Mouse (Mus musculus) embryonic facial prominence, embryonic 15.5 days (tissue): ENCODE data around the gene Zfp747. TPM values are rescaled to one million over a fixed set of nuclear protein-coding genes. Genes with fewer than 3 reads are reported as not detected.
"Not testable (repeated sequence)": the region's sequence is repeated elsewhere in the genome, so short reads cannot be mapped to it uniquely, and the experiment has no call there.

Source experiments
- ATAC-seq: fragments of 200-750 bp; cut with Nextera tagmentation; 2 replicates; pipeline ENCODE4 v1.8.0; 2017; ENCODE audit warnings: low read depth, moderate TSS enrichment; ENCODE audit not compliant: insufficient number of reproducible peaks, low FRiP score, low TSS enrichment
- H3K27ac ChIP-seq: fragments of 300-500 bp; sonication (generic); replicated peaks from 2 replicates; pipeline ENCODE4 v1.5.1; 2015; ENCODE audit warnings: mild to moderate bottlenecking, inconsistent platforms
- H3K27me3 ChIP-seq: fragments of 300-500 bp; sonication (generic); 2 replicates; pipeline ENCODE4 v1.6.1; 2015; ENCODE audit warnings: inconsistent platforms
- H3K36me3 ChIP-seq: fragments of 300-500 bp; sonication (generic); 2 replicates; pipeline ENCODE4 v1.6.1; 2015; ENCODE audit warnings: mild to moderate bottlenecking, inconsistent platforms
- H3K4me1 ChIP-seq: fragments of 300-500 bp; sonication (generic); 2 replicates; pipeline ENCODE4 v1.6.1; 2015; ENCODE audit warnings: inconsistent platforms
- H3K4me2 ChIP-seq: fragments of 300-500 bp; sonication (generic); replicated peaks from 2 replicates; pipeline ENCODE4 v1.6.1; 2015; ENCODE audit warnings: mild to moderate bottlenecking, inconsistent platforms
- H3K4me3 ChIP-seq: fragments of 300-500 bp; sonication (generic); replicated peaks from 2 replicates; pipeline ENCODE4 v1.5.1; 2015; ENCODE audit warnings: mild to moderate bottlenecking, inconsistent platforms
- H3K9ac ChIP-seq: fragments of 300-500 bp; sonication (generic); 2 replicates; pipeline ENCODE4 v1.6.1; 2015; ENCODE audit warnings: inconsistent platforms
- H3K9me3 ChIP-seq: fragments of 300-500 bp; sonication (generic); replicated peaks from 2 replicates; pipeline ENCODE4 v1.6.1; 2016; ENCODE audit warnings: inconsistent platforms
- WGBS: fragments of 180-500 bp; shearing (Covaris S2); methylation state at CpG from one replicate; pipeline ENCODE4 v1.1.7; 2015; 5-methylcytosine and 5-hydroxymethylcytosine counted together
- polyA plus RNA-seq: library from polyadenylated mRNA; unstranded; fragments of >200 nt; fragmentation: Nextera tagmentation; extraction: Ambion mirVana; gene quantifications from 2 replicates; pipeline ENCODE4 v1.2.1, GENCODE M21; 2015

The Zfp747 gene
- polyA plus RNA-seq, result 10.6 and 12.3 TPM in 2 replicates

DNA sequence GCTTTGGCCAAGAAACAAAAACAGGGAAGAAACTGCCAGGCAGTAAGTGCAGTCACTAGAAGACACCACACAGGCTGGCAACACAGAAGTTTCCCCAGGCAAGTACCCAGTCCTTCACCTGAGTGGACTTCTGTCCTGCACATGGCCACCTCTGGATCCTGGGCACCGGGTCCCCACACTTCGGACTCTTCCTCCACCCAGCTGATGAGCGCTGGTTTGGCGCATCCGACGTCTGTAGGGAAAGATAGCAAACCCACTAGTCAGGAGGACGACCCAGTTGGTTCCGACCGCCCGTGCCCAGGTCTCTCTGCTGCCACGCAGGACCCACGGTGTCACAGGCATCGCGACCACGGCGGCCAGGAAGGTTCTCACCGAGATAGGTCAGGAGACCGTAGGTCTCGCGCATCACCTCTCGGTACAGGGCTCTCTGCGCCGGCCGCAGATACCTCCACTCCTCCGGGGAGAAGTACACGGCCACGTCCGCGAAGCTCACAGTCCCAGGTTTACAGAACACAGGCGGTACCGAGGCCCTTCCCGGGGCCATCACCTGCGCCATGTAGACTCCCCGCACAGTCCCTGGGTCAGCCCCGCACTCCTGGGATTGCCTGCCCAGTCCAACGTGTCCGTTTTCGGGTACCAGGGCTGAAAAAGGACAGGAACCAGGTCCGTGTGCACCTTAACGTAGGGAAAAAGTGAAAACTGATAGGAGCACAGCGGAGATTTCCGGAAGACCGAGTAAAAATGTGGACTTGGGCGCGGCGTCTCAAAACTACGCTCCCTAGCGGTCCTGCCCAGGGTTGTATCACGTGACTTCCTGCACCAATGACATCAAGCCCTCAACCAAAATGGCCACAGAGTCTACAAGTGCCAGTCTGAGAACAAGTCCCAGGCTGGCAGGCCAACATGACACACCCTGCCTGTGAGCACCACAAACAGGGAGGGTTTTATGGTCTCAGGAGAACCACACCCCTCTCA lies at the start of gene Zfp747:
Gene Zfp747, minus strand, starts transcription at position 780 of the 975 bp plus-strand sequence.
- H3K9me3 ChIP-seq, H3K27me3 ChIP-seq, H3K4me1 ChIP-seq: not testable (repeated sequence)
- peak; percentile 92 for ATAC-seq
- peak within 1 kb of the TSS; percentile 55; the same call in 1 of the 2 replicates for H3K27ac ChIP-seq
- peaks cover 12% of the 10 kb centered on the region for H3K36me3 ChIP-seq
- peak within 1 kb of the TSS; percentile 60 for H3K9ac ChIP-seq
- WGBS, result 2% methylated on average over 49 of the region's 49 CpGs
- peak within 1 kb of the TSS; percentile 76 for H3K4me3 ChIP-seq
- peak within 1 kb of the TSS; percentile 75 for H3K4me2 ChIP-seq

DNA sequence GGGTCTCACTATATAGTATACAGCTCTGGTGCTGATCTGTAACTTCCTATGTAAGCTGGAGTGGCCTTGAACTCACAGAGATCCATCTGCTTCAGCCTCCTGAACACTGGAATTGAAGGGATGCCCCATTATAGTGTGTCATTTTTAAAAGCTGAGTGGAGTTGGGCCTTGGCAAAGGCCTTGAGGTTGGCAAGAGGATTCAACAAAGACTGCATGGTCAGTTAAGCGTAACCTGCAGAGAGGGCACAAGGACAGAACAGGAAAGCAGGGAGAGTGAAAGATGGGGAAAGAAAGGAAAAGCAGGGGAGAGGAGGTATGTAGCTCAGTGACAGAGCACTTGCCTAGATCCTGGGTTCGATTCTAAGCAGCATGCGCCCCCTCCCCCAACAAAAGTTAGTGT lies 49.4 kb upstream of the Zfp747 start:
- peaks cover 10% of the 10 kb centered on the region for H3K27me3 ChIP-seq
- no peak overlapping the region for H3K4me3 ChIP-seq
- H3K36me3 ChIP-seq, result no peaks in the 10 kb centered on the region
- H3K9me3 ChIP-seq, result no peaks in the 10 kb centered on the region
- H3K9ac ChIP-seq, result no peak overlapping the region
- no peak for ATAC-seq
- H3K4me1 ChIP-seq, result peaks cover 14% of the 10 kb centered on the region
- 85% methylated on average over 3 of the region's 3 CpGs for WGBS
- H3K27ac ChIP-seq, result no peak overlapping the region
- H3K4me2 ChIP-seq, result no peak overlapping the region

DNA sequence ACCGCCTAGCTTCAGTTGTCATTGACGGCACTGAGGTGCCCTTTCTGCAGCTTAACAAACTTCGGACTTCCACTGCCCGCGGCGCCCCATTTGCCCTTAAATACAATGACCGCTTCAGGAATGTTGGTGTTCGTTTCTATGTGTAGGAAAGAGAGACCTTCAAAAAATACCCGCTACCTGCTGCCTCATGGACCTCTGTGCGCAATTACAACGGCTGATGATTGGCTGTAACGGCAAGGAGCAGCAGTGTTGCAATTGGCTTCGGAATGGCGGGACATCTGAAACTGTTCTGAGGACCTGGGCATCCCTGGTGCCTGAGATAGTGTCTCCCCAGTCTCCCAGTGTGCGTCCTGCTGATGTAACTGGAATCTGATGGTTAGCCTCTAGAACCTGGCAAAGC lies 46.4 kb upstream of the Zfp747 start:
- peaks cover 10% of the 10 kb centered on the region for H3K36me3 ChIP-seq
- H3K4me3 ChIP-seq, result peak overlapping the region; percentile 82
- no peaks in the 10 kb centered on the region for H3K9me3 ChIP-seq
- H3K9ac ChIP-seq, result peak overlapping the region; percentile 81; the same call in 1 of the 2 replicates
- ATAC-seq, result no peak; the same call in 1 of the 2 replicates
- H3K4me2 ChIP-seq, result peak overlapping the region; percentile 93
- H3K4me1 ChIP-seq, result peaks cover 14% of the 10 kb centered on the region
- peak overlapping the region; percentile 77; the same call in 1 of the 2 replicates for H3K27ac ChIP-seq
- H3K27me3 ChIP-seq, result peaks cover 10% of the 10 kb centered on the region
- WGBS, result under 1% methylated on average over 15 of the region's 15 CpGs

DNA sequence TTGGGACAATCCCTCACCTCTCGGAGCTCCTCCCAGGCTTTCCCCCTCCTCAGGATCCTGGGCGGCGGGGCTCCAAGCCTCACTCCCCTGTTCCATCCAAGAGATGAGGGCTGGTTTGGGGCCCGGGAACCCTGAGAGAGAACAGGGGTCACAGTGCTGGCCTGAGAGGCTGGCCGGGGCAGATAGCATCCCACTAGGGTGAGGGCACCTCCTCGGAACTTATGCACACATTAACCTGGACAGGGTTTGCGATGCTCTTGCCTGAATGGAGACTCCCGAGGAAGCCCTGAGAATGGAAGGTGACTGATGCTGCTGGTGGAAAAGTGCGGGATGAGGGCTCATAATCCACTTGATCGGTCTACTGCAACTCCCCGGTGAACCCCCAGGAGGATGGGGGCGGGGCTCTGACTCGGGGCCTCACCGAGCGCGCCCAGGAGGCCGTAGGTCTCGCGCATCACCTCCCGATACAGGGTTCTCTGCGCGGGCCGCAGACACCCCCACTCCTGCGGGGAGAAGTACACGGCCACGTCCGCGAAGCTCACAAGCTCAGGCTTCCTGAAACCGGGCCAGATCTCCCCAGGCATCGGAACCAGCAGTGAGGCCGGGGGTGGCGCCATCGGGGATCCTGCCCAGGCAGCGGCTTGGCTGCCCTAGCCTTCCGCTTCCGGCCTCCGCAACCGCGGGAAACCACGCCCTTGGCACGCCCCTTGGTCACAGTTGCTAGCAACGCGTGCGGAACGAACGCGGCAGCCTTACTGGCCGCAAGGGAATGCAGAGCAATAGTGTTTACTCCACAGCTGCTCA lies 45.7 kb upstream of the Zfp747 start, which contains the start of gene Zfp688:
Gene Zfp688, minus strand, starts transcription at position 681 of the 804 bp plus-strand sequence.
- H3K9ac ChIP-seq, result peak within 1 kb of the TSS; percentile 81
- H3K4me2 ChIP-seq, result peak within 1 kb of the TSS; percentile 93
- peak within 1 kb of the TSS; percentile 77 for H3K27ac ChIP-seq
- peaks cover 10% of the 10 kb centered on the region for H3K27me3 ChIP-seq
- H3K36me3 ChIP-seq, result peaks cover 10% of the 10 kb centered on the region
- H3K4me3 ChIP-seq, result peak within 1 kb of the TSS; percentile 82
- peaks cover 14% of the 10 kb centered on the region for H3K4me1 ChIP-seq
- no peaks in the 10 kb centered on the region for H3K9me3 ChIP-seq
- WGBS, result under 1% methylated on average over 48 of the region's 48 CpGs
- peak; percentile 94 for ATAC-seq

DNA sequence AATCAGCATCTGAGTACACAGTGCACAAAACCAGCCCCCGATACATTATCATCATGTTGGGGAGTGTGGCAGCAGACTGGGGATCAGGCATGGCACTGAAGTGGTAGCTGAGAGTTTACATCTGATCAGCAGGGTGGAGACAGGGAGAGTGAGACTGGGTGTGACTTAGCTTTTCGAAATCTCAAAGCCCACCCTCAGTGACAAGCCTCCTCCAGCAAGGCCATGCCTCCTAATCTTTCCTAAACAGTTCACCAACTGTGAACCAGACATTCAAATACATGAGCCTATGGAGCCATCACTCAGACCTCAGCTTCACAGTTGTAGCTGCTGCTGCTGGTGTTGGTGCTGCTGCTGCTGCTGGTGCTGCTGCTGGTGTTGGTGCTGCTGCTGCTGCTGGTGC lies 35.6 kb upstream of the Zfp747 start:
- 75% methylated on average over 2 of the region's 2 CpGs for WGBS
- H3K4me3 ChIP-seq, result no peak overlapping the region
- H3K9ac ChIP-seq, result no peak overlapping the region
- H3K4me1 ChIP-seq, result no peaks in the 10 kb centered on the region
- H3K36me3 ChIP-seq, result no peaks in the 10 kb centered on the region
- no peak for ATAC-seq
- H3K9me3 ChIP-seq, result no peaks in the 10 kb centered on the region
- H3K4me2 ChIP-seq, result no peak overlapping the region
- no peaks in the 10 kb centered on the region for H3K27me3 ChIP-seq
- no peak overlapping the region for H3K27ac ChIP-seq

DNA sequence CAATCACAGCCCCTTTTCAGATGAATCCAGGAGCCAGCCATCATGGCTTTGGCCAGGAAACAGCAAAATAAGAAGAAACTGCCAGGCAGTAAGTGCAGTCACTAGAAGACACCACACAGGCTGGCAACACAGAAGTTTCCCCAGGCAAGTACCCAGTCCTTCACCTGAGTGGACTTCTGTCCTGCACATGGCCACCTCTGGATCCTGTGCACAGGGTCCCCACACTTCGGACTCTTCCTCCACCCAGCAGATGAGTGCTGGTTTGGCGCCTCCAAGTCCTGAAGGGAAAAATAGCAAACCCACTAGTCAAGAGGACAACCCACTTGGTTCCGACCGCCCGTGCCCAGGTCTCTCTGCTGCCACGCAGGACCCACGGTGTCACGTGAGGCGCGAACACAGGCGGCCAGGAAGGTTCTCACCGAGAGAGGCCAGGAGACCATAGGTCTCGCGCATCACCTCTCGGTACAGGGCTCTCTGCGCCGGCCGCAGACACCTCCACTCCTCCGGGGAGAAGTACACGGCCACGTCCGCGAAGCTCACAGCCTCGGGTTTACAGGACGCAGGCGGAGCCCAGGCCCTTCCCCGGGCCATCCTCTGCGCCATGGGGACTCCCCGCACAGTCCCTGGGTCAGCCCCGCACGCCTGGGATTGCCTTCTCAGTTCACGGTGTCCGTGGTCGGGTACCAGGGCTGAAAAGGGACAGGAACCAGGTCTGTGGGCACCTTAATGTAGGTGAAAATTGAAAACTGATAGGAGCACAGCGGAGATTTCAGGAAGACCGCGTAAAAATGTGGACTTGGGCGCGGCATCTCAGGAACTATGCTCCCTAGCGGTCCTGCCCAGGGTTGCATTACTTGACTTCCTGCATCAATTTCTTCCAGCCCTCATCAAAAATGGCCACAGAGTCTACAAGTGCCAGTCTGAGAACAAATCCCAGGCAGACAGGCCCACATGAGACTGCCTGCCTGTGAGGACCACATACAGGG lies 30.4 kb upstream of the Zfp747 start, which contains the start of gene Zfp764:
Gene Zfp764, minus strand, starts transcription at position 821 of the 986 bp plus-strand sequence.
- WGBS, result 5% methylated on average over 40 of the region's 40 CpGs
- H3K27me3 ChIP-seq, H3K4me1 ChIP-seq, H3K36me3 ChIP-seq, H3K9me3 ChIP-seq: not testable (repeated sequence)
- peak within 1 kb of the TSS; percentile 80 for H3K27ac ChIP-seq
- ATAC-seq, result peak; percentile 85
- peak within 1 kb of the TSS; percentile 58 for H3K4me3 ChIP-seq
- H3K4me2 ChIP-seq, result peak within 1 kb of the TSS; percentile 91
- H3K9ac ChIP-seq, result peak within 1 kb of the TSS; percentile 66

DNA sequence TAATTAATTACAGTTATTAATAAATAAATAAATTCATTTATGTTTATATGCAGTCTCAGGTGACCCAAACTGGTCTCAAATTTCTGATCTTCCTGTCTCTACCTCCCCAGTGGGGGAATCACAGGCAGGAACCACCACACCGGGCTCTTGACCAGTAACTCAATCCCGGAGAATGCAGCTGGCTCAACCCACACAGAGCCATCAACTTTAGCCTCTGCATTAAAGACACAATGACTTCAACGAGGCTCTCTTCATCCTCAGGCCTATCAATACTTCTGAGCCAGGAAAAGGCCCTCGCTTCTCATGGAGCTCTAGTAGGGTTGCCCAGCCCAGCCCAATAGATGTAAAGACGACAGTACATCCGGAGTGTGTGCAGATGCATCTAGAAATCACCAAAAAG lies 28.3 kb upstream of the Zfp747 start:
- not testable (repeated sequence) for ATAC-seq, H3K36me3 ChIP-seq, H3K27ac ChIP-seq, H3K4me2 ChIP-seq, H3K27me3 ChIP-seq, H3K4me3 ChIP-seq, H3K4me1 ChIP-seq, H3K9me3 ChIP-seq, H3K9ac ChIP-seq
- WGBS, result 93% methylated on average over 6 of the region's 6 CpGs

DNA sequence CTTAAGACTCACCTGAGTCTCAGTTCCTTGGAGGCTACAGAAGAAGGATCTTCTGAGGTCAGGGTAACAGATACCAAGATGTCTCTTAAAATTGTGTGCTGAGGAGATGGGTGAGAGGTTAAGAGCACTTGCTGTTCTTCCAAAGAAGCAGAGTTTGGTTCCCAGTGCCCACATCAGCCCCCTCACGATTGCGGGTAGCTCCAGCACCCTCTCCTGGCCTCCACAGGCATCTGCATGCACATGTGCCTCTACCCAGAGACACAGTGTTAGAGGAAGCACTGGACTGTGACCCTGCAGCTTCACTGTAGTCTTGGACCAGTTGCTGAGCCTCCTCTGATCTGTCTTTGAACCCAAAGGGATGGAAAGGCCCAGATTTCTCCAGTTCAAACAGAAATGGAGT lies 27.1 kb upstream of the Zfp747 start:
- no peaks in the 10 kb centered on the region; the same call in 1 of the 2 replicates for H3K27me3 ChIP-seq
- H3K4me2 ChIP-seq, result no peak overlapping the region
- H3K4me3 ChIP-seq, result no peak overlapping the region
- H3K4me1 ChIP-seq, result 0 out of 2 replicates have a peak, but pooled peaks cover 3% of the 10 kb centered on the region
- peaks cover 5% of the 10 kb centered on the region; the same call in 1 of the 2 replicates for H3K36me3 ChIP-seq
- WGBS, result 49% methylated on average over 2 of the region's 2 CpGs
- H3K27ac ChIP-seq, result no peak overlapping the region
- ATAC-seq, result no peak
- H3K9me3 ChIP-seq, result no peaks in the 10 kb centered on the region
- no peak overlapping the region for H3K9ac ChIP-seq

DNA sequence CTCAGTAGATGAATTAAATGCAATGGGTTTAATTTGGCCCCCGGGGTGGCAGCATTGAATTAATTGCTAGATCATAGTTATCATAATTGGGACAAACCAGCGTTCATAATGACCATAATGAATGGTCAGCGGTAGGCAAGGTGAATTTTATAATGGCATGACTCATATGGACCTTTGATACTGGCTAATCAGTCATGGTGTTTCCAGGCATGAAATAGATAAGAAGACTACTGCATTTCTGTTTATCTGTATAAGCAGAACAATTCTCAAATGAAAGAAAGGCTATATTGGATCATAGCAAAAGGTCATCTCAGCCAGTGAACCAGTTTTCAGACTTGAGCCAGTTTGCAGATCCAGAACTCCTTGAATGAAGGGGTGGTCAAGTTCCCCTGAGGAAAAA lies 24.5 kb upstream of the Zfp747 start:
- no peak for ATAC-seq

DNA sequence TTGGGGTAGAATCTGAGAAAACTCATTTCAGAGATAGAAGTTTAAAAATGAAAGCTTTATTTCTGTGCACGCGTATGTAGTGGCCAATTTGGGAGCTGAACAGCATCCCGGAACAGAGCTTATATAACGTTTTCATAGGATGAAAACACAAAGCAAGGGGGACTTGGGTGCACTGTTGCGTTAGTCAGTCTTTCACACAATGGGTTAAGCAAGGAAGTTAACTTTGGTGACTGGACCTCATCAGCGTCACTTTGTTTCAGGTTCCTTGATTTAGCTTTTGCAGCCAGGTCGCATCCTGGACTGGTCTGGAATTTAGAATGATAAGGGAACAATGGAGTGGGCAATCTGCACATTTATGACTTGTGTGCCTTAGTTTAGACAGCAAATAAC lies 18.1 kb upstream of the Zfp747 start:
- peak overlapping the region; percentile 37; the same call in 1 of the 2 replicates for H3K9ac ChIP-seq
- peak overlapping the region; percentile 70 for H3K4me2 ChIP-seq
- peak overlapping the region; percentile 79 for H3K27ac ChIP-seq
- H3K4me1 ChIP-seq, result peaks cover 14% of the 10 kb centered on the region
- peaks cover 15% of the 10 kb centered on the region; the same call in 1 of the 2 replicates for H3K36me3 ChIP-seq
- no peak for ATAC-seq
- 21% methylated on average over 7 of the region's 7 CpGs for WGBS
- peak overlapping the region; percentile 63 for H3K4me3 ChIP-seq
- H3K9me3 ChIP-seq, result no peaks in the 10 kb centered on the region
- H3K27me3 ChIP-seq, result 0 out of 2 replicates have a peak, but pooled peaks cover 5% of the 10 kb centered on the region

More for the DNA sequence above, 24.5 kb upstream of the Zfp747 start:
- H3K27ac ChIP-seq, result no peak overlapping the region
- no peaks in the 10 kb centered on the region for H3K4me1 ChIP-seq
- H3K36me3 ChIP-seq, result peaks cover 5% of the 10 kb centered on the region; the same call in 1 of the 2 replicates
- no peak overlapping the region for H3K9ac ChIP-seq
- H3K27me3 ChIP-seq, result peaks cover 5% of the 10 kb centered on the region; the same call in 1 of the 2 replicates
- H3K4me2 ChIP-seq, result no peak overlapping the region
- no peaks in the 10 kb centered on the region for H3K9me3 ChIP-seq
- H3K4me3 ChIP-seq, result no peak overlapping the region
- WGBS, result 60% methylated on average over 3 of the region's 3 CpGs
